Mouse (Mus musculus): ENCODE measurements around the gene Sbpl.

GRCm38 (mm10) chr17:23976665-23977064, 21.6 kb upstream of the Sbpl start:
- TF ChIP-seq CTCF (IDR thresholded peaks at IDR 0.05; ENCODE audit: low read depth, low read length) (no peak), POLR2A (IDR thresholded peaks at IDR 0.05; ENCODE audit: borderline replicate concordance, low read depth, low read length) (no peak)

All from bone marrow macrophage, adult 2 months (primary cell).